ENCODE assay signal across 24 mouse cellular contexts in the genomic region with DNA sequence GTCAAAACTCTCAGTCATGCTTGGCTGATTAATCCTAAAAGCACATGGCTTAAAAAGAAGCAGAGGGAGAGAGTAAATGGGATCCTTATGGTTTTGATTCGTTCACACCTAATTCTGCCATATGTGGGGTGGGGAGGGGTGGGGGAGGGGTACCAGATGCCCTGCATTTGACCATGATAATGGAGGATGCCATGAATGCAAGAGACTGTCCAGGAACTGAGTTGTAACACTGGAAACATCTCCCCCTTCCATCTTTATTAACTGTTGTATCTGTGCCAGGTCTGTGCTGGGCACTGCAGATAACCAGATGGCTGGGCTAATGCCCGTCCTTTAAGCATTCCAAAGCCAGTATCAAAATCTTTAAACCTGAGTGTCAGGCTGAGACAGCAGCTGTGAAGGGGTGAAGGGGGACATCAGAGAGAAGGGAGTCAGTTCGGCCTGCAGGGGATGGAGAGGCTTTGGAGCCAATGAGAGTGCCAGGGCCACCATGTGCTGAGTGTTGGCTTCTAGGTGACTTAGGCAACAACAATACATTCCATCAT.
DNase-seq lines count a peak whose midpoint lies in the region; ATAC-seq lines count a peak whose summit lies in the region.
"Had no signal": no experiment of that assay in that cellular context is flagged by ENCODE, and none has a peak within 500 bp of the region (broad histone marks: within the 10 kb centered on the region; RNA-seq: fewer than 3 reads in every experiment).

No protein-coding gene starts in this region.

- no peak overlapping the region for H3K4me3 ChIP-seq in hindbrain, embryonic 14.5 days (replicated peaks; ENCODE audit: low read length)
- no peak overlapping the region for H3K4me3 ChIP-seq in hindbrain, embryonic 13.5 days
- H3K4me3 ChIP-seq: heart, embryonic 15.5 days; intestine, embryonic 15.5 days; limb, embryonic 13.5 days; liver, embryonic 13.5 days; midbrain, embryonic 12.5 days; myocyte had no signal

- ATAC-seq in cerebellum, adult (ENCODE audit: insufficient number of reproducible peaks, low FRiP score, low TSS enrichment), result no peak
- ATAC-seq in hindbrain, embryonic 14.5 days (ENCODE audit: low FRiP score), result no peak
- no peak for ATAC-seq in hindbrain, embryonic 13.5 days (ENCODE audit: low FRiP score)
- ATAC-seq in megakaryocyte, adult 5-6 weeks (ENCODE audit: poor library complexity, severe bottlenecking), result no peak
- ATAC-seq: activated CD4-positive, CD25-positive, alpha-beta regulatory T cell, adult 4 months; intestine, embryonic 15.5 days had no signal

- H3K4me2 ChIP-seq in hindbrain, embryonic 14.5 days (replicated peaks), result no peak overlapping the region
- no peak overlapping the region for H3K4me2 ChIP-seq in hindbrain, embryonic 13.5 days
- H3K4me2 ChIP-seq: heart, embryonic 15.5 days; intestine, embryonic 15.5 days; limb, embryonic 13.5 days; liver, embryonic 13.5 days; lung, embryonic 14.5 days; midbrain, embryonic 12.5 days had no signal

- no peaks in the 10 kb centered on the region for H3K27me3 ChIP-seq in hindbrain, embryonic 14.5 days (ENCODE audit: control insufficient read depth, insufficient read depth, low read length)
- H3K27me3 ChIP-seq in hindbrain, embryonic 13.5 days, result no peaks in the 10 kb centered on the region
- H3K27me3 ChIP-seq: heart, embryonic 15.5 days; intestine, embryonic 15.5 days; liver, embryonic 13.5 days; midbrain, embryonic 12.5 days had no signal

- no peaks in the 10 kb centered on the region for H3K4me1 ChIP-seq in hindbrain, embryonic 14.5 days (replicated peaks; ENCODE audit: control insufficient read depth, insufficient read depth, low read length)
- H3K4me1 ChIP-seq in hindbrain, embryonic 13.5 days (replicated peaks), result no peaks in the 10 kb centered on the region
- H3K4me1 ChIP-seq: intestine, embryonic 15.5 days; liver, embryonic 13.5 days had no signal

- H3K36me3 ChIP-seq in hindbrain, embryonic 14.5 days (replicated peaks; ENCODE audit: control insufficient read depth, insufficient read depth), result no peaks in the 10 kb centered on the region
- no peaks in the 10 kb centered on the region for H3K36me3 ChIP-seq in hindbrain, embryonic 13.5 days
- H3K36me3 ChIP-seq: heart, embryonic 15.5 days; intestine, embryonic 15.5 days; limb, embryonic 13.5 days; liver, embryonic 13.5 days; midbrain, embryonic 12.5 days had no signal

- 74% methylated on average over 3 of the region's 3 CpGs for WGBS in hindbrain, embryonic 14.5 days
- WGBS in hindbrain, embryonic 13.5 days, result 63% methylated on average over 3 of the region's 3 CpGs

- no peak overlapping the region for H3K27ac ChIP-seq in hindbrain, embryonic 14.5 days
- no peak overlapping the region for H3K27ac ChIP-seq in hindbrain, embryonic 13.5 days
- H3K27ac ChIP-seq: heart, embryonic 15.5 days; intestine, embryonic 15.5 days; limb, embryonic 13.5 days; liver, embryonic 13.5 days; midbrain, embryonic 12.5 days had no signal

- no peak overlapping the region for H3K9ac ChIP-seq in hindbrain, embryonic 14.5 days
- H3K9ac ChIP-seq in hindbrain, embryonic 13.5 days, result no peak overlapping the region
- H3K9ac ChIP-seq: heart, embryonic 15.5 days; intestine, embryonic 15.5 days; limb, embryonic 13.5 days; liver, embryonic 13.5 days; lung, embryonic 14.5 days; midbrain, embryonic 12.5 days had no signal

- no peaks in the 10 kb centered on the region for H3K9me3 ChIP-seq in hindbrain, embryonic 14.5 days (ENCODE audit: control insufficient read depth, low read length)
- H3K9me3 ChIP-seq in hindbrain, embryonic 13.5 days, result no peaks in the 10 kb centered on the region
- H3K9me3 ChIP-seq: heart, embryonic 15.5 days; intestine, embryonic 15.5 days; limb, embryonic 13.5 days; liver, embryonic 13.5 days; midbrain, embryonic 12.5 days had no signal

- peak; percentile 18 for DNase-seq in cerebellum, adult 11-12 months
- DNase-seq in hindbrain, embryonic 14.5 days (ENCODE audit: low spot score), result peak; percentile 36
- peak; percentile 4 for DNase-seq in Muller cell, postnatal 12 days (ENCODE audit: inconsistent ontology term)
- peak; percentile 69 to 72 for DNase-seq in cerebellum, postnatal 10 days
- DNase-seq in kidney, postnatal 36 days, result no peak
- DNase-seq: adrenal gland, postnatal 14 days; gastrocnemius, postnatal 25 days; kidney, adult 9 months; kidney, postnatal 25 days; layer of hippocampus, adult 9-11 months; liver, embryonic 13.5 days; lung, embryonic 14.5 days; lung, postnatal 36 days; thymus, adult 18-20 months; thymus, postnatal 4 days had no signal

Comparison
In these comparisons a context has a peak if more than half of its experiments do, and no peak if none do; other contexts are left out.
1. DNase-seq: peak in cerebellum, adult 11-12 months (single experiment), hindbrain, embryonic 14.5 days (single experiment), Muller cell, postnatal 12 days (single experiment) and cerebellum, postnatal 10 days (2 of 2); none in kidney, postnatal 36 days (0 of 2).